8 mouse cellular contexts compared by ENCODE assay signal in genomic region chr9:90126260-90127010, GRCm38 (mm10). TPM values are rescaled to one million over a fixed set of nuclear protein-coding genes. Genes with fewer than 3 reads are reported as not detected.
A peak's percentile ranks its signal among the peaks of the same experiment; 100 is the strongest.
DNase-seq lines count a peak whose midpoint lies in the region; ATAC-seq lines count a peak whose summit lies in the region.

No protein-coding gene starts in this region.

- 1% methylated on average over 30 of the region's 30 CpGs for WGBS in hindbrain, embryonic 14.5 days

- peak; percentile 70 for ATAC-seq in hindbrain, embryonic 14.5 days (ENCODE audit: low FRiP score)

- H3K27ac ChIP-seq in hindbrain, embryonic 14.5 days, result no peak overlapping the region

- DNase-seq in T-cell, adult 2 months (ENCODE audit: low spot score), result peak; percentile 85
- DNase-seq in cerebellum, postnatal 10 days, result peak; percentile 80 to 81
- peak; percentile 38 to 81 for DNase-seq in frontal cortex, postnatal 14 days (ENCODE audit: low spot score in 2 of 2)
- DNase-seq in hindbrain, embryonic 14.5 days (ENCODE audit: low spot score), result peak; percentile 75
- DNase-seq in layer of hippocampus, postnatal 36 days, result peak; percentile 65 to 69
- DNase-seq in lung, postnatal 36 days, result peak; percentile 96
- peak; percentile 82 for DNase-seq in right cerebral cortex, adult 18-20 months
- DNase-seq in urinary bladder, postnatal 25 days (ENCODE audit: low spot score), result peak; percentile 55

- H3K4me1 ChIP-seq in hindbrain, embryonic 14.5 days (replicated peaks; ENCODE audit: control insufficient read depth, insufficient read depth, low read length), result 0 out of 2 replicates have a peak, but pooled peaks cover 5% of the 10 kb centered on the region

- no peaks in the 10 kb centered on the region for H3K9me3 ChIP-seq in hindbrain, embryonic 14.5 days (ENCODE audit: control insufficient read depth, low read length)

- peak overlapping the region; percentile 46 for H3K4me2 ChIP-seq in hindbrain, embryonic 14.5 days (replicated peaks)

- no peaks in the 10 kb centered on the region for H3K36me3 ChIP-seq in hindbrain, embryonic 14.5 days (replicated peaks; ENCODE audit: control insufficient read depth, insufficient read depth)

- peak overlapping the region; percentile 24 for H3K4me3 ChIP-seq in hindbrain, embryonic 14.5 days (replicated peaks; ENCODE audit: low read length)

- no peaks in the 10 kb centered on the region for H3K27me3 ChIP-seq in hindbrain, embryonic 14.5 days (ENCODE audit: control insufficient read depth, insufficient read depth, low read length)

- H3K9ac ChIP-seq in hindbrain, embryonic 14.5 days, result no peak overlapping the region

RNA-seq across cellular contexts. Expression of gene Morf4l1, which starts 11.9 kb away (rescaled TPM):
- polyA plus RNA-seq in hindbrain, embryonic 14.5 days (2014; fragmentation: Nextera tagmentation; extraction: Ambion mirVana), result 557 and 572 TPM in 2 replicates
- 100 to 1,000 TPM; 422 to 449 TPM for total RNA-seq in layer of hippocampus, postnatal 36 days (2021)

RNA-seq across cellular contexts. Expression of gene Adamts7, which starts 36.4 kb away (rescaled TPM):
- 8.7 and 9.1 TPM in 2 replicates for polyA plus RNA-seq in hindbrain, embryonic 14.5 days (2014; fragmentation: Nextera tagmentation; extraction: Ambion mirVana)
- under 1 TPM; 0.20 to 0.80 TPM for total RNA-seq in layer of hippocampus, postnatal 36 days (2021)
